Mouse (Mus musculus): ENCODE measurements around the gene Fsd2. TPM values are rescaled to one million over a fixed set of nuclear protein-coding genes. Genes with fewer than 3 reads are reported as not detected.

Gene Fsd2
- polyA plus RNA-seq, 1 experiment: 0.43 TPM

- Histone ChIP-seq H3K36me3 (ENCODE audit: control insufficient read depth, insufficient read depth, low read length) (no peaks in the 10 kb centered on the region), H3K27ac (ENCODE audit: control insufficient read depth, insufficient read depth, low read depth, low read length) (no peak overlapping the region), H3K4me3 (ENCODE audit: control insufficient read depth, low read depth, low read length) (no peak overlapping the region), H3K27me3 (ENCODE audit: control insufficient read depth, insufficient read depth, low read length) (no peaks in the 10 kb centered on the region), H3K4me1 (ENCODE audit: control insufficient read depth, insufficient read depth, low read length) (no peaks in the 10 kb centered on the region)
- TF ChIP-seq POLR2A (IDR thresholded peaks at IDR 0.05; ENCODE audit: control insufficient read depth, low read depth, low read length): no peak
- TF ChIP-seq CTCF (IDR thresholded peaks at IDR 0.05; ENCODE audit: control insufficient read depth, insufficient read depth, insufficient replicate concordance, low read depth, low read length): no peak
Measured at GRCm38 (mm10) chr7:81566332-81566731, 412 bp downstream of the Fsd2 start.

GRCm38 (mm10) chr7:81565381-81566055, 1.2 kb downstream of the Fsd2 start:
- H3K4me3 ChIP-seq (ENCODE audit: control insufficient read depth, low read depth, low read length): no peak overlapping the region

GRCm38 (mm10) chr7:81564766-81565165, 2.0 kb downstream of the Fsd2 start:
- H3K4me3 ChIP-seq (ENCODE audit: control insufficient read depth, low read depth, low read length): no peak overlapping the region
- H3K4me1 ChIP-seq (ENCODE audit: control insufficient read depth, insufficient read depth, low read length): no peaks in the 10 kb centered on the region
- no peak for TF ChIP-seq CTCF (IDR thresholded peaks at IDR 0.05; ENCODE audit: control insufficient read depth, insufficient read depth, insufficient replicate concordance, low read depth, low read length)
- TF ChIP-seq POLR2A (IDR thresholded peaks at IDR 0.05; ENCODE audit: control insufficient read depth, low read depth, low read length): no peak
- no peak overlapping the region for H3K27ac ChIP-seq (ENCODE audit: control insufficient read depth, insufficient read depth, low read depth, low read length)
- H3K36me3 ChIP-seq (ENCODE audit: control insufficient read depth, insufficient read depth, low read length): no peaks in the 10 kb centered on the region
- no peaks in the 10 kb centered on the region for H3K27me3 ChIP-seq (ENCODE audit: control insufficient read depth, insufficient read depth, low read length)

More at GRCm38 (mm10) chr7:81565381-81566055, 1.2 kb downstream of the Fsd2 start:
- H3K27ac ChIP-seq (ENCODE audit: control insufficient read depth, insufficient read depth, low read depth, low read length): no peak overlapping the region
- TF ChIP-seq POLR2A (IDR thresholded peaks at IDR 0.05; ENCODE audit: control insufficient read depth, low read depth, low read length): no peak
- TF ChIP-seq CTCF (IDR thresholded peaks at IDR 0.05; ENCODE audit: control insufficient read depth, insufficient read depth, insufficient replicate concordance, low read depth, low read length): no peak
- H3K27me3 ChIP-seq (ENCODE audit: control insufficient read depth, insufficient read depth, low read length): no peaks in the 10 kb centered on the region
- H3K36me3 ChIP-seq (ENCODE audit: control insufficient read depth, insufficient read depth, low read length): no peaks in the 10 kb centered on the region
- no peaks in the 10 kb centered on the region for H3K4me1 ChIP-seq (ENCODE audit: control insufficient read depth, insufficient read depth, low read length)

GRCm38 (mm10) chr7:81563506-81564015, 3.2 kb downstream of the Fsd2 start:
- Histone ChIP-seq H3K36me3 (ENCODE audit: control insufficient read depth, insufficient read depth, low read length) (no peaks in the 10 kb centered on the region), H3K27ac (ENCODE audit: control insufficient read depth, insufficient read depth, low read depth, low read length) (no peak overlapping the region), H3K27me3 (ENCODE audit: control insufficient read depth, insufficient read depth, low read length) (no peaks in the 10 kb centered on the region), H3K4me3 (ENCODE audit: control insufficient read depth, low read depth, low read length) (no peak overlapping the region), H3K4me1 (ENCODE audit: control insufficient read depth, insufficient read depth, low read length) (no peaks in the 10 kb centered on the region)
- TF ChIP-seq CTCF (IDR thresholded peaks at IDR 0.05; ENCODE audit: control insufficient read depth, insufficient read depth, insufficient replicate concordance, low read depth, low read length) (no peak), POLR2A (IDR thresholded peaks at IDR 0.05; ENCODE audit: control insufficient read depth, low read depth, low read length) (no peak)

- TF ChIP-seq POLR2A (IDR thresholded peaks at IDR 0.05; ENCODE audit: control insufficient read depth, low read depth, low read length) (no peak), CTCF (IDR thresholded peaks at IDR 0.05; ENCODE audit: control insufficient read depth, insufficient read depth, insufficient replicate concordance, low read depth, low read length) (no peak)
- Histone ChIP-seq H3K27me3 (ENCODE audit: control insufficient read depth, insufficient read depth, low read length) (no peaks in the 10 kb centered on the region), H3K36me3 (ENCODE audit: control insufficient read depth, insufficient read depth, low read length) (no peaks in the 10 kb centered on the region), H3K27ac (ENCODE audit: control insufficient read depth, insufficient read depth, low read depth, low read length) (no peak overlapping the region), H3K4me1 (ENCODE audit: control insufficient read depth, insufficient read depth, low read length) (no peaks in the 10 kb centered on the region), H3K4me3 (ENCODE audit: control insufficient read depth, low read depth, low read length) (no peak overlapping the region)
Measured at GRCm38 (mm10) chr7:81561211-81561610, 5.5 kb downstream of the Fsd2 start.

GRCm38 (mm10) chr7:81560101-81561049, 6.4 kb downstream of the Fsd2 start:
- H3K4me1 ChIP-seq (ENCODE audit: control insufficient read depth, insufficient read depth, low read length): no peaks in the 10 kb centered on the region
- H3K4me3 ChIP-seq (ENCODE audit: control insufficient read depth, low read depth, low read length): no peak overlapping the region
- TF ChIP-seq CTCF (IDR thresholded peaks at IDR 0.05; ENCODE audit: control insufficient read depth, insufficient read depth, insufficient replicate concordance, low read depth, low read length): no peak
- TF ChIP-seq POLR2A (IDR thresholded peaks at IDR 0.05; ENCODE audit: control insufficient read depth, low read depth, low read length): no peak
- no peaks in the 10 kb centered on the region for H3K27me3 ChIP-seq (ENCODE audit: control insufficient read depth, insufficient read depth, low read length)
- no peak overlapping the region for H3K27ac ChIP-seq (ENCODE audit: control insufficient read depth, insufficient read depth, low read depth, low read length)
- no peaks in the 10 kb centered on the region for H3K36me3 ChIP-seq (ENCODE audit: control insufficient read depth, insufficient read depth, low read length)
